Mouse (Mus musculus) spleen, adult 2 months (tissue): ENCODE data around the gene Bcl2l14.

Experiments
- CTCF ChIP-seq: fragments of 200-500 bp; IDR thresholded peaks from 2 replicates; pipeline ENCODE4 v1.5.1; 2011; ENCODE audit warnings: mild to moderate bottlenecking, inconsistent platforms; ENCODE audit not compliant: insufficient read depth, insufficient read length, insufficient replicate concordance; ENCODE audit errors: extremely low read depth
- POLR2A ChIP-seq: fragments of 200-500 bp; IDR thresholded peaks from 2 replicates; pipeline ENCODE4 v1.6.1; 2011; ENCODE audit warnings: low read depth, low read length, inconsistent platforms

DNA sequence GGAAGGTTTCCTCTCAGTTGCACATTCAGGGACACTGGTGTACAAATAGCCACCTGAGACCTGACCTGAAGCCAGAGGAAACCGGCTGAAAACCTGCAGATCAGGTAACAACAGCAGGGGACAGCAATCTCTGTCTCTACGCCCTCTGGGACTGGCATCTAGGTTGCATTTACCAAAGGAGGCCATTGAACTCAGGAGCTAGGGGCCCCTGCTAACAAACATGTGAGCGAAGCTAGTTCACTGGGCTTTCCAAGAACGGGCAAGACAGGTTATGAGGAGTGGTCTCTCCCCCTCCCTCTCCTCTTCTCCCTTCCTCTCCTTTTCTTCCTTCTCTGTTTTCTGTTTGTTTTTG lies 18.4 kb downstream of the Bcl2l14 start:
- TF ChIP-seq POLR2A (no peak), CTCF (no peak)
